Mouse (Mus musculus) inflammation-experienced regulatory T-cells, adult 6 months (primary cell): ENCODE data around the gene Chsy1. TPM values are rescaled to one million over a fixed set of nuclear protein-coding genes. Genes with fewer than 3 reads are reported as not detected.
A peak's percentile ranks its signal among the peaks of the same experiment; 100 is the strongest.

Source experiments
- ATAC-seq: one replicate; pipeline ENCODE4 v1.8.0; 2017
- polyA plus RNA-seq, 3 experiments: library from polyadenylated mRNA; unstranded; fragments of 100-300 nt; shearing (Covaris generic); gene quantifications; one replicate each; pipeline ENCODE4 v1.2.1; 2017

Gene Chsy1
- polyA plus RNA-seq, 3 experiments from 2014 or later, result 8.9 to 54.6 (median 10.3) TPM

DNA sequence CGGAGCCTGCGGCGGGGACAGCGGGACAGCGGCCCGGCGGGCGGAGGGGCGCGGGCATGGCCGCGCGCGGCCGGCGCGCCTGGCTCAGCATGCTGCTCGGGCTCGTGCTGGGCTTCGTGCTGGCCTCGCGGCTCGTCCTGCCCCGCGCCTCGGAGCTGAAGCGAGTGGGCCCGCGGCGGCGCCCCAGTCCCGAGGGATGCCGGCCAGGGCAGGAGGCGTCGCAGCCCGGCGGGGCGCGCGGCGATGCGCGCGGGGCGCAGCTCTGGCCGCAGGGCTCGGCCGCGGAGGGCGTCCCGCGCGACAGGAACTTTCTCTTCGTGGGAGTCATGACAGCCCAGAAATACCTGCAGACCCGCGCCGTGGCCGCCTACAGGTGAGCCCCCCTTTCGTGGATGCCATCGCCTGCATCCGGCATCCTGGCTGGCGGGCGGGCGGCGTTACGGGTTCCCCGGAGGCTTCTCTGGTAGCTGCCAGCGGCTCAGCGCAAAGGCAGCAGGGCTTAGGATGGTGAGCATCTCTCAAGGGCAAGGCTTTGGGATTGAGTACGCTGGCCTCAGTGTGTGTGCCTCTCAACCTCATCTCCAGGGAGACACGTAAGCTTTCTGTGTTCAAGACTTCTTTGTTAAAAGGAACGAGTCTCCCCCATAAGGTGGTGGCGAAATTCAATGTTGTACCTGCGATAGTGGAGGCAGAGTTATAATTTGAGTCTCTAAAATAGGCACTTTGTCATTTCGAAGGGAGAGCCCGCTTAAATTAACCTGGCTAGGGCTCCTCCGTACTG lies 730 bp downstream of the Chsy1 start:
- peak; percentile 50 for ATAC-seq

DNA sequence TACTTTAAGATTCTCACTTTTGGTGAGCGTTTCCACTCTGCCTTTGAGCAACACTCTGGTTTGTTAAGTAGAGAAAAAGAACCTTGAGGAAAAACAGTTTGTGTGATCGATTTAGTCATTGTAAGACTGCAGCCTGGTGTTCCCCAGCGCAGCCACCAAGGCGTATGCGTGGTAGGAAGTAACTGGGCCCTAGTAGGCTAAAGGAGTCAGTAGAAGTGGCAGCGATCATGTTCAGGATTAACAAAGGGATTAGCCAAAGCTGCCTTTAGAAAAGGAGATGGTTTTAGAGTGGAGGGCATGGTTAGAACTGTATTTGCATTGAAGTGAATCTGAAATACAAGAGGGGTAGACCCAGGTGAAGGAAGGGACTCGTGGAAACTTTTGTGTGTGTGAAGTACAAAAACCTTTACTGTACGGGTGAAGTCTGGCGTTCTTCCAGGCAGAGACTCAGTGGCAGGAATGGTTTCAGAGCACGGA lies 1.4 kb downstream of the Chsy1 start:
- ATAC-seq, result peak; percentile 16

GRCm38 (mm10) chr7:66111211-66111610 lies 1.9 kb downstream of the Chsy1 start:
- no peak for ATAC-seq

GRCm38 (mm10) chr7:66113561-66113960 lies 4.2 kb downstream of the Chsy1 start:
- ATAC-seq, result no peak

- peak; percentile 91 for ATAC-seq
Observed at GRCm38 (mm10) chr7:66115821-66116343, 6.6 kb downstream of the Chsy1 start.

- no peak for ATAC-seq
Observed at GRCm38 (mm10) chr7:66116906-66117482, 7.7 kb downstream of the Chsy1 start.

- no peak for ATAC-seq
Observed at GRCm38 (mm10) chr7:66118046-66118445, 8.7 kb downstream of the Chsy1 start.

DNA sequence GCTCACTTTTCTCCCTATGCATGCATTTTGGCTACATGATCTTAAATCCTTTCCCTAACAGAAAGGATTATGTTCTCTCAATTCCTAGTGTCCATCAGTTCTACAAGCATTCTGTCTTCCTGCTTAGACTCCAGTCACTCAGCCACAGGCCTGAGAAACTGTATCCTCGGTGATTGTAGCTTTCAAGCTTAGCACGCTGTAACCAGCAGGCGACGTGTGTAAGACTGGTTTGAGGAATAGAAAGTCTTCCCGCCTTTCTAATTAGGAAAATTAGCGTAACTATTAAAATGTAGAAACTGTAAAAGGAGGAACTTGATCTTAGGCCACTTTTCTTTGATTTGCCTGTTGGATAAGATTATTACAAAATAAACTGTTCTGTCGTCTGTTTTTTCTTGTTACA lies 9.5 kb downstream of the Chsy1 start:
- no peak for ATAC-seq

- no peak for ATAC-seq
Observed at GRCm38 (mm10) chr7:66120139-66120538, 10.8 kb downstream of the Chsy1 start.

DNA sequence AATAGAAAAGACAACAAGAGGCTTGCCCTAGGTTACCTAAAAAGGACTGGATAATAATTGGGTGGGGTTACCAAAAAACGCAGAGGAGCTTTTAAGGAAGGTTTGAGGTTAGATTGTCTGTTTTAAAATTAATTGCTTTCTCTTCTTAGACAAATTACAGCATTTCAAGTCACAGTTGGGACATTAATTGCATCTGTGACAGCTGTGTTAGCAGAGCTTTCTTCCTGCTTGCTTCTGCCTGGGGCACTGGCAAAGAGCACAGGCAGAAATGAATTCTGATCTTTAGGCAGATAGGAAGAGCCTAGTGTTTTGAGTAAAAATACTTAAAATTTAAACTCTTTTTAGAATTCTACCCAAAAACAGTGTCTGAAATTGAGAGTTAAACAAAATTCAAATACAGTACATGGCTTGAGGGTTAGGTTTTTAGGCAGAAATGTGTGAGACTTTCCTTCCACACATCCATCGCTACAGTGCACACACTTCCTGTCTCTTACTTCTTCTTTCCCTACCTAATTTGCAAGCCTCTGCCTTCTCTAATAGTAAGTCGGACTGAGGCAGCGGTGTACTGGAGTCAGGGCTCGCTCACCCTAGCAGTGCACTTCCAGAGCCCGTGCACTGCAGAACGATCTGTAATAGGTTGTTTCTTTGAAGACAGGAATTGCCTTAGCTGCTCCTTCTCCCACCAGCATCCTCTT lies 11.5 kb downstream of the Chsy1 start:
- ATAC-seq, result no peak

DNA sequence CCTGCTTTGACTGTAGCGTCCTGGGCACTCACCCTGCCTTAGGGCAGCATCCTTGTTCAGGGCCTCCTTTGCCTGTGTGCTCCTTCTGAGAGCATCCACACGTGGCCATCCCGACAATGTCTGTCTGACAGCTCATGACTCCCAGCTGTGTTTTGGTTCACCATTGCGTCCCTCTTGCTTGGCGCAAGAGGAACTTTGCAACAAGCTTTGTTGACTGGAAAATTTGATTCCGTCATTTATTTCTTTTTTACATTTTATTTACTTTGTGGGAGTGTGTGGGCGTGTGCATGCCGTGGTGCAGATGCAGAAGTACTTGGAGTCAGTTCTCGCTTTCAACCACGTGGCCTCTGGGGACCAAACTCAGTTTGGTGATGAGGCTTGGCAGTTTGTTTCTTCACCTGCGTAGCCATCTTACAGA lies 15.2 kb downstream of the Chsy1 start:
- ATAC-seq, result no peak

- no peak for ATAC-seq
Observed at GRCm38 (mm10) chr7:66125368-66125767, 16.1 kb downstream of the Chsy1 start.

- no peak for ATAC-seq
Observed at GRCm38 (mm10) chr7:66127951-66128645, 18.8 kb downstream of the Chsy1 start.

- ATAC-seq, result no peak
Observed at GRCm38 (mm10) chr7:66128857-66129256, 19.5 kb downstream of the Chsy1 start.

GRCm38 (mm10) chr7:66130296-66130695 lies 21.0 kb downstream of the Chsy1 start:
- ATAC-seq, result no peak

DNA sequence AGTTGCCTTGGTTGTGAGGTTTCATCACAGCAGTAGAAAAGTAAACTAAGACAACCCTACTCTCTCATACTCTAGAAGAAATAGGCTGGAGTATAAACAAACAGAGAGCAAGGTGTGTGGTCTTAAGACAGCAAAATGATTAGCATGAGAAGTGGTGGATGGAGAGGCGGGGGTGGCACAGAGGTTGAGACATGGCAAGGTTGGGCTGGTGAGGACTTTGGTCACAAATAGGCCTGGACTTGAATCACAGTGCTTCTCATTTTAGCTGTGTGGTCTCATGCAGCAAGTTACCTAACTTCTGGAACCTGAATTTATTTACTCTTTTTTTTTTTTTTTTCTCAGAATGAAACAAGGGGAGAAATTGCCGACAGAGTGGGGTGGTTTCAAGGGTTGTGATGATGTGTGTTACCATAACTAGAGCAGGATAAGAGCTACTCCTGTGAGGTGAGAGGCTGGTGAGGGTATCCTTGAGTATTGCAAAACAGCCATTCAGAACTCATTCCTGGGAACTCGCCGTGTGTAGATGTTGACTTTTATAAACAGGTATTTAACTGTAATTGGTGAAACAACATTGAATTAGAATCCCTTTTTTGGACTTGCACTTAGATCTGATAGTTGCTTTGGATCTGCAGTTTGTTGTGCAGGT lies 22.6 kb downstream of the Chsy1 start:
- no peak for ATAC-seq

GRCm38 (mm10) chr7:66134154-66134553 lies 24.8 kb downstream of the Chsy1 start:
- ATAC-seq, result no peak

- no peak for ATAC-seq
Observed at GRCm38 (mm10) chr7:66135644-66136043, 26.3 kb downstream of the Chsy1 start.

DNA sequence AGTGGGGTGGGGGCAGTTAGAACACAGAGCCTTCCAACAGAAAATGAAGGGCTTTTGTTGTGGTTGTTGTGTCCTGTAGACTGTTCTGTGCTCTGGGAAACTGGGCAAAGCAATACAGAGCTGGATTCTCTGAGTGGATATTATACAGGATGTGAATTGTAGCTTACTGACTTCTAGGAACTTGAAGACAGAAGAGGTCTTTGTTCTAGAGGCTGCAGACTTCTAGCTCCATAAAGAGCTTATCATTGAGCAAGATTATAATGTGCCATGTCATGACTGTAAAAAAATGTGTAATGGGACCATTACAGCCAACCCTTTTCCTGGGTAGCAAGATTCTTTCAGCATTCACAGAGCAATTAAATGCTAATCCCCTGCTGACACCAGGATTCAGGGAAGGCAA lies 26.9 kb downstream of the Chsy1 start:
- no peak for ATAC-seq

- no peak for ATAC-seq
Observed at GRCm38 (mm10) chr7:66137309-66137708, 28.0 kb downstream of the Chsy1 start.

DNA sequence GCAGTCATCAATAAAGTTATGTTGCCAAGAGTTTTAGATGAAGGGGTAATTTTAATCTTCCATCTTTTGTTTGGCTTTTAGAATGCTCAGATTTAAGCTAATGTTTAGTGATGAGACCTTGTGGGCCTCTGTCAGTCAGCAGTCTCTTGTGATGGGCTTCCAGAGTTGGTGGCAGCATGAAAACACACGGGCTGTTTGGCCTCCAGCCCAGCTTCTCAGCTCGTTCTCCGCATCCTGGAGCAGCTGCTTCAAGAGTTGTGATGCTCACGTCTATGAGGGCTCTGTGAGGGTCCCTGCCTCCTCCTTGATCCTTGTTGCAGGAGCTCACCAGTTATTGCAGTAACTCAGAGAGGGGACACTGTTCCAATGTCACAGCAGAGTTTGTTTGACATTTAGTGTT lies 29.0 kb downstream of the Chsy1 start:
- no peak for ATAC-seq

GRCm38 (mm10) chr7:66138878-66139277 lies 29.6 kb downstream of the Chsy1 start:
- no peak for ATAC-seq
